Mouse (Mus musculus) heart, embryonic 16.5 days (tissue): Measurements from ENCODE around the gene Olfr1346. TPM values are rescaled to one million over a fixed set of nuclear protein-coding genes. Genes with fewer than 3 reads are reported as not detected.

Source experiments
- polyA plus RNA-seq: library from polyadenylated mRNA; unstranded; fragments of >200 nt; fragmentation: Nextera tagmentation; extraction: Ambion mirVana; gene quantifications from 2 replicates; pipeline ENCODE4 v1.2.1, GENCODE M21; 2015

Olfr1346 gene
- polyA plus RNA-seq, 1 experiment from 2014 or later = not detected

Other genes starting within 250 kb of the Olfr1346 start
- not detected in 2 replicates for gene Zscan5b, start 244.8 kb upstream of the Olfr1346 start, polyA plus RNA-seq
- gene Epp13, start 214.4 kb upstream of the Olfr1346 start, polyA plus RNA-seq = not detected in 2 replicates
- 4.9 and 5.1 TPM in 2 replicates for gene Zfp667, start 180.5 kb upstream of the Olfr1346 start, polyA plus RNA-seq
- gene Zfp583, start 135.8 kb upstream of the Olfr1346 start, polyA plus RNA-seq = 3.2 and 4.5 TPM in 2 replicates
- 1.0 and 1.5 TPM in 2 replicates for gene Gm3854, start 123.3 kb upstream of the Olfr1346 start, polyA plus RNA-seq
- gene Zfp78, start 103.8 kb upstream of the Olfr1346 start, polyA plus RNA-seq = 1.0 and 1.8 TPM in 2 replicates
- gene Zfp28, start 83.8 kb upstream of the Olfr1346 start, polyA plus RNA-seq = 7.6 and 9.5 TPM in 2 replicates
- 0.20 TPM in 1 of 2 replicates, not detected in the other for gene Smim17, start 68.4 kb upstream of the Olfr1346 start, polyA plus RNA-seq
- gene Gm20715, start 56.8 kb upstream of the Olfr1346 start, polyA plus RNA-seq = not detected in 2 replicates
- gene Olfr1344, start 28.4 kb upstream of the Olfr1346 start, polyA plus RNA-seq = not detected in 2 replicates
- gene Olfr1336, start 10.9 kb upstream of the Olfr1346 start, polyA plus RNA-seq = 0.02 TPM in 1 of 2 replicates, not detected in the other
- not detected in 2 replicates for gene Olfr5, start 19.8 kb downstream of the Olfr1346 start, polyA plus RNA-seq
- gene Olfr1347, start 32.7 kb downstream of the Olfr1346 start, polyA plus RNA-seq = not detected in 2 replicates
- not detected in 2 replicates for gene Olfr1348, start 41.6 kb downstream of the Olfr1346 start, polyA plus RNA-seq
- not detected in 2 replicates for gene Olfr1349, start 55.8 kb downstream of the Olfr1346 start, polyA plus RNA-seq
- not detected in 2 replicates for gene Olfr1350, start 97.7 kb downstream of the Olfr1346 start, polyA plus RNA-seq
- gene Zim1, start 229.3 kb downstream of the Olfr1346 start, polyA plus RNA-seq = 6.6 and 11.6 TPM in 2 replicates